Mouse (Mus musculus) C2C12 (cell line): ENCODE data around the gene Rasgef1a.

Experiments used
- CEBPB ChIP-seq: IDR thresholded peaks from one replicate; pipeline ENCODE4 v1.6.1; 2011; ENCODE audit warnings: low read depth, mild to moderate bottlenecking, control low read depth, moderate library complexity
- CTCF ChIP-seq: IDR thresholded peaks from one replicate; pipeline ENCODE4 v1.5.1; 2011; ENCODE audit not compliant: control insufficient read depth, insufficient read depth, insufficient read length
- MAX ChIP-seq: IDR thresholded peaks from one replicate; pipeline ENCODE4 v1.6.1; 2011; ENCODE audit warnings: mild to moderate bottlenecking, control low read depth
- MYOD1 ChIP-seq: IDR thresholded peaks from one replicate; pipeline ENCODE4 v1.6.1; 2011; ENCODE audit warnings: low read depth; ENCODE audit not compliant: control insufficient read depth, insufficient read length
- MYOG ChIP-seq: IDR thresholded peaks from one replicate; pipeline ENCODE4 v1.6.1; 2011; ENCODE audit not compliant: control insufficient read depth, insufficient read length; ENCODE audit errors: extremely low read depth
- USF1 ChIP-seq: IDR thresholded peaks from one replicate; pipeline ENCODE4 v1.6.1; 2011; ENCODE audit warnings: low read depth, mild to moderate bottlenecking, control low read depth, moderate library complexity

DNA sequence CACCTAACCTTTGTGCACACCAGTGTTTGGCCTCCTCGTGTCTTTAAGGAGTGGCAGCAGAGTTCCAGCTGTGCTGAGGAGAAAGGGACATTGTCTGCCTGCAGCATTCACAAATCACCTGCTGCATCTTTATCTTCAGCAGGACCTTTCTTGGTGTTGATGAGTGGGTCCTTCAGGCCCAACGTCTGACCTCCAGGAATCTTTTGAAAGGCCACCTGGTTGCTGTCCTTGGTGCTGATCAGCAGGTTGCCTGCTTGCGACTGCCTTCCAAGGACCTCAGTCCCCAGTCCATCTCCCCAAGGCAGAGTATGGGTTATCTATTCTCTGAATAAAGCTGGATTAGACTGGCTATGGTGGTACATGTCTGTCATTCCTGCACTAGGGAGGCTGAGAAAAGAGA lies 10.0 kb upstream of the Rasgef1a start:
- no peak for TF ChIP-seq CTCF
- TF ChIP-seq USF1 = no peak
- no peak for TF ChIP-seq MYOD1
- TF ChIP-seq MAX = no peak
- no peak for TF ChIP-seq MYOG
- no peak for TF ChIP-seq CEBPB
